Mouse (Mus musculus): ENCODE measurements at regions not wholly inside any gene's neighbourhood (a gene's known extent, or its start where the extent isn't known, plus 50 kb on each side); places are given as distances from the start of the nearest gene placed in this dataset.

- Histone ChIP-seq H3K27me3 (ENCODE audit: control insufficient read depth, insufficient read depth, low read length) (no peaks in the 10 kb centered on the region), H3K27ac (ENCODE audit: insufficient read depth, low read length) (no peak overlapping the region), H3K4me3 (replicated peaks; ENCODE audit: insufficient read depth, low read depth, low read length) (no peak overlapping the region), H3K4me1 (ENCODE audit: control insufficient read depth, insufficient read depth, low read length) (no peaks in the 10 kb centered on the region)
- TF ChIP-seq CTCF (IDR thresholded peaks at IDR 0.05; ENCODE audit: borderline replicate concordance, insufficient read depth, low read depth, low read length) (no peak), POLR2A (IDR thresholded peaks at IDR 0.05; ENCODE audit: borderline replicate concordance, insufficient read depth, low read length) (no peak)
- no peak for DNase-seq
- 19% methylated on average over 2 of the region's 2 CpGs for WGBS
These were observed 506.4 kb upstream of the Pou3f4 start for GRCm38 (mm10) chrX:110307645-110308044.

GRCm38 (mm10) chrX:110308810-110309209, 505.3 kb upstream of the Pou3f4 start:
- Histone ChIP-seq H3K27ac (ENCODE audit: insufficient read depth, low read length) (no peak overlapping the region), H3K27me3 (ENCODE audit: control insufficient read depth, insufficient read depth, low read length) (no peaks in the 10 kb centered on the region), H3K4me1 (ENCODE audit: control insufficient read depth, insufficient read depth, low read length) (no peaks in the 10 kb centered on the region), H3K4me3 (replicated peaks; ENCODE audit: insufficient read depth, low read depth, low read length) (no peak overlapping the region)
- DNase-seq, result no peak
- 38% methylated on average over 2 of the region's 2 CpGs for WGBS
- TF ChIP-seq POLR2A (IDR thresholded peaks at IDR 0.05; ENCODE audit: borderline replicate concordance, insufficient read depth, low read length) (no peak), CTCF (IDR thresholded peaks at IDR 0.05; ENCODE audit: borderline replicate concordance, insufficient read depth, low read depth, low read length) (no peak)

GRCm38 (mm10) chrX:110317825-110318769, 496.0 kb upstream of the Pou3f4 start:
- H3K27ac ChIP-seq (ENCODE audit: insufficient read depth, low read length), result no peak overlapping the region

GRCm38 (mm10) chrX:110320250-110320649, 493.8 kb upstream of the Pou3f4 start:
- H3K4me3 ChIP-seq (replicated peaks; ENCODE audit: insufficient read depth, low read depth, low read length), result no peak overlapping the region
- H3K27ac ChIP-seq (ENCODE audit: insufficient read depth, low read length), result no peak overlapping the region
- TF ChIP-seq POLR2A (IDR thresholded peaks at IDR 0.05; ENCODE audit: borderline replicate concordance, insufficient read depth, low read length) (no peak), CTCF (IDR thresholded peaks at IDR 0.05; ENCODE audit: borderline replicate concordance, insufficient read depth, low read depth, low read length) (no peak)
- no peaks in the 10 kb centered on the region for H3K27me3 ChIP-seq (ENCODE audit: control insufficient read depth, insufficient read depth, low read length)
- no peaks in the 10 kb centered on the region for H3K4me1 ChIP-seq (ENCODE audit: control insufficient read depth, insufficient read depth, low read length)
- no peak for DNase-seq

More at GRCm38 (mm10) chrX:110317825-110318769, 496.0 kb upstream of the Pou3f4 start:
- no peaks in the 10 kb centered on the region for H3K27me3 ChIP-seq (ENCODE audit: control insufficient read depth, insufficient read depth, low read length)
- H3K4me1 ChIP-seq (ENCODE audit: control insufficient read depth, insufficient read depth, low read length), result no peaks in the 10 kb centered on the region
- DNase-seq, result no peak
- WGBS, result 46% methylated on average over 8 of the region's 8 CpGs
- TF ChIP-seq POLR2A (IDR thresholded peaks at IDR 0.05; ENCODE audit: borderline replicate concordance, insufficient read depth, low read length) (no peak), CTCF (IDR thresholded peaks at IDR 0.05; ENCODE audit: borderline replicate concordance, insufficient read depth, low read depth, low read length) (no peak)
- H3K4me3 ChIP-seq (replicated peaks; ENCODE audit: insufficient read depth, low read depth, low read length), result no peak overlapping the region

GRCm38 (mm10) chrX:110334288-110334687, 479.8 kb upstream of the Pou3f4 start:
- H3K4me1 ChIP-seq (ENCODE audit: control insufficient read depth, insufficient read depth, low read length), result no peaks in the 10 kb centered on the region
- H3K4me3 ChIP-seq (replicated peaks; ENCODE audit: insufficient read depth, low read depth, low read length), result no peak overlapping the region
- WGBS, result 86% methylated on average over 2 of the region's 2 CpGs
- no peaks in the 10 kb centered on the region for H3K27me3 ChIP-seq (ENCODE audit: control insufficient read depth, insufficient read depth, low read length)
- TF ChIP-seq CTCF (IDR thresholded peaks at IDR 0.05; ENCODE audit: borderline replicate concordance, insufficient read depth, low read depth, low read length), result no peak
- no peak for TF ChIP-seq POLR2A (IDR thresholded peaks at IDR 0.05; ENCODE audit: borderline replicate concordance, insufficient read depth, low read length)
- no peak for DNase-seq
- no peak overlapping the region for H3K27ac ChIP-seq (ENCODE audit: insufficient read depth, low read length)

GRCm38 (mm10) chrX:110335013-110335412, 479.1 kb upstream of the Pou3f4 start:
- H3K4me3 ChIP-seq (replicated peaks; ENCODE audit: insufficient read depth, low read depth, low read length), result no peak overlapping the region
- WGBS, result 88% methylated on average over 1 of the region's 1 CpGs
- no peaks in the 10 kb centered on the region for H3K4me1 ChIP-seq (ENCODE audit: control insufficient read depth, insufficient read depth, low read length)
- no peak for DNase-seq
- H3K27ac ChIP-seq (ENCODE audit: insufficient read depth, low read length), result no peak overlapping the region
- no peak for TF ChIP-seq CTCF (IDR thresholded peaks at IDR 0.05; ENCODE audit: borderline replicate concordance, insufficient read depth, low read depth, low read length)
- no peak for TF ChIP-seq POLR2A (IDR thresholded peaks at IDR 0.05; ENCODE audit: borderline replicate concordance, insufficient read depth, low read length)
- no peaks in the 10 kb centered on the region for H3K27me3 ChIP-seq (ENCODE audit: control insufficient read depth, insufficient read depth, low read length)
